Mouse (Mus musculus) heart, postnatal 0 days (tissue): ENCODE measurements around the gene Nsmf.

Experiments
- CTCF ChIP-seq: IDR thresholded peaks from 2 replicates; pipeline ENCODE4 v1.5.1; 2016; ENCODE audit warnings: antibody characterized with exemption, control low read depth, low read depth
- EP300 ChIP-seq: IDR thresholded peaks from 2 replicates; pipeline ENCODE4 v1.6.1; 2016; ENCODE audit warnings: antibody characterized with exemption, low read depth

DNA sequence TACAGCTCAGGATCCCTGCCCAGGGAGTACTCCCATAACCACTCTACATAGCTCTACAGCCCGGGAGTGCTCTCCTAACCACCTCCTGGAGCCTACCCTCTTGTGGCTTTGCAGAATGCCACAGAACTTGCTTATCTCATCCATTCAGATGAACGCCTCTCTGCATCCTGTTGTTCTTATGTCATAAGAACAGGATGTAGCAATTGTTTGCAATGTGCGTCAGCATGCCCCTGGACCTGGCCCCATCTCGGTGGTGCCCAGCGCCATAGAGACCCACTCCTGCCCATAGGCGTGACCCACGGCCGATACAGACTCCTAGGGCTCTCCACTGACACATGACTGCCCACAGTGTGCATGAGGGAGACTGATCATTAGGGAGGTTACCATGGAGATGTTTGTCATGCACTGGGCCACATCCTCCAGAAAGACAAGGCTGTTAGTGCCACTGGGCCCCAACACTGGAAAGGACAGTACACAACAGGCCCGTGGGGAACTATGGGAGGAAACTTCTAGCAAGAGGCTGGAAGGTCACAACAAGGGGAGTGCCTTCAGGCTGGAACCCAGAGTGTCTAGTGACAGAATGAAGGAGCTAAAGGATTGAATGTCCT, 57.1 kb downstream of the Nsmf start:
- no peak for TF ChIP-seq CTCF
- TF ChIP-seq EP300: no peak
